Mouse (Mus musculus): ENCODE data around the gene Otc. TPM values are rescaled to one million over a fixed set of nuclear protein-coding genes. Genes with fewer than 3 reads are reported as not detected.

Otc gene
- polyA plus RNA-seq, 1 experiment from 2014 or later, result 28.9 TPM

GRCm38 (mm10) chrX:10268308-10268707 lies 16.2 kb downstream of the Otc start:
- Histone ChIP-seq H3K36me3 (no peaks in the 10 kb centered on the region), H3K27me3 (no peaks in the 10 kb centered on the region), H3K4me3 (replicated peaks) (no peak overlapping the region), H3K9me3 (replicated peaks) (no peaks in the 10 kb centered on the region), H3K4me1 (replicated peaks) (no peaks in the 10 kb centered on the region), H3K27ac (no peak overlapping the region), H3K9ac (no peak overlapping the region), H3K4me2 (no peak overlapping the region)
- WGBS (ENCODE audit: insufficient replicate concordance), result 63% methylated on average over 3 of the region's 3 CpGs
- DNase-seq, result no peak
- no peak for ATAC-seq (ENCODE audit: low read depth)

GRCm38 (mm10) chrX:10268761-10269437 lies 16.8 kb downstream of the Otc start:
- Histone ChIP-seq H3K9ac (no peak overlapping the region), H3K4me3 (replicated peaks) (no peak overlapping the region), H3K4me2 (no peak overlapping the region), H3K27ac (no peak overlapping the region), H3K4me1 (replicated peaks) (no peaks in the 10 kb centered on the region), H3K9me3 (replicated peaks) (no peaks in the 10 kb centered on the region), H3K36me3 (no peaks in the 10 kb centered on the region), H3K27me3 (no peaks in the 10 kb centered on the region)
- no peak for DNase-seq
- no peak for ATAC-seq (ENCODE audit: low read depth)
- WGBS (ENCODE audit: insufficient replicate concordance), result 82% methylated on average over 4 of the region's 4 CpGs

- Histone ChIP-seq H3K9me3 (replicated peaks) (no peaks in the 10 kb centered on the region), H3K4me2 (no peak overlapping the region), H3K4me1 (replicated peaks) (no peaks in the 10 kb centered on the region), H3K27ac (no peak overlapping the region), H3K27me3 (no peaks in the 10 kb centered on the region), H3K9ac (no peak overlapping the region), H3K4me3 (replicated peaks) (no peak overlapping the region), H3K36me3 (no peaks in the 10 kb centered on the region)
- DNase-seq (no peak), ATAC-seq (ENCODE audit: low read depth) (no peak)
- 75% methylated on average over 14 of the region's 14 CpGs for WGBS (ENCODE audit: insufficient replicate concordance)
Observed at GRCm38 (mm10) chrX:10297341-10297740, 45.2 kb downstream of the Otc start.

GRCm38 (mm10) chrX:10318176-10318575 lies 66.1 kb downstream of the Otc start:
- WGBS (ENCODE audit: insufficient replicate concordance), result 43% methylated on average over 4 of the region's 4 CpGs
- Histone ChIP-seq H3K27me3 (no peaks in the 10 kb centered on the region), H3K9ac (no peak overlapping the region), H3K4me3 (replicated peaks) (no peak overlapping the region), H3K9me3 (replicated peaks) (no peaks in the 10 kb centered on the region), H3K36me3 (no peaks in the 10 kb centered on the region), H3K4me2 (no peak overlapping the region), H3K27ac (no peak overlapping the region), H3K4me1 (replicated peaks) (no peaks in the 10 kb centered on the region)
- no peak for DNase-seq
- no peak for ATAC-seq (ENCODE audit: low read depth)

DNA sequence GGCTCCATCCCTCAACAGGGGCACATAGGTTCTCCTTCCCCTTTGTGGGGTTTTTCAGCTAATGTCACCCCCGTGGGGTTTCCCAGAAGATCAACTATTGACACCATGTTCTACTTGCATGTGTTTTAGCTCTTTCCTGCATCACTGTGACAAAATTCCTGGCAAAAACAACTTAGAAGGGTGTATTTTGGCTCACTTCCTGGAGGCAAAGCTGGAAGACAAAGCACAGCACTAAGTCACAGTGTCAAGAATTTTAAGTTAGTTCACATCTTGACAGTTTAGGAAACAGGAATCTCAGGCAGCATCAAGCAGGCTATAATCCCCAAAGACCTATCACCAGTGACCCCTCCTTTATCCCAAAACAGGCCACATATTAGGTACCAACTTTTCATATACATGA lies 78.1 kb downstream of the Otc start:
- H3K27ac ChIP-seq, result no peak overlapping the region
- no peak for ATAC-seq (ENCODE audit: low read depth)
- no peaks in the 10 kb centered on the region for H3K9me3 ChIP-seq (replicated peaks)
- H3K4me2 ChIP-seq, result no peak overlapping the region
- DNase-seq, result no peak
- H3K36me3 ChIP-seq, result no peaks in the 10 kb centered on the region
- 28% methylated on average over 1 of the region's 1 CpGs for WGBS (ENCODE audit: insufficient replicate concordance)
- H3K27me3 ChIP-seq, result no peaks in the 10 kb centered on the region
- no peaks in the 10 kb centered on the region for H3K4me1 ChIP-seq (replicated peaks)
- no peak overlapping the region for H3K4me3 ChIP-seq (replicated peaks)
- no peak overlapping the region for H3K9ac ChIP-seq

GRCm38 (mm10) chrX:10331749-10332148 lies 79.6 kb downstream of the Otc start:
- no peaks in the 10 kb centered on the region for H3K4me1 ChIP-seq (replicated peaks)
- no peaks in the 10 kb centered on the region for H3K36me3 ChIP-seq
- H3K4me2 ChIP-seq, result no peak overlapping the region
- no peak overlapping the region for H3K27ac ChIP-seq
- H3K27me3 ChIP-seq, result no peaks in the 10 kb centered on the region
- ATAC-seq (ENCODE audit: low read depth) (no peak), DNase-seq (no peak)
- WGBS (ENCODE audit: insufficient replicate concordance), result 38% methylated on average over 1 of the region's 1 CpGs
- H3K9me3 ChIP-seq (replicated peaks), result no peaks in the 10 kb centered on the region
- H3K4me3 ChIP-seq (replicated peaks), result no peak overlapping the region
- H3K9ac ChIP-seq, result no peak overlapping the region

GRCm38 (mm10) chrX:10336816-10337215 lies 84.7 kb downstream of the Otc start:
- Histone ChIP-seq H3K27ac (no peak overlapping the region), H3K4me1 (replicated peaks) (no peaks in the 10 kb centered on the region), H3K4me2 (no peak overlapping the region), H3K9ac (no peak overlapping the region), H3K4me3 (replicated peaks) (no peak overlapping the region), H3K27me3 (no peaks in the 10 kb centered on the region), H3K9me3 (replicated peaks) (no peaks in the 10 kb centered on the region), H3K36me3 (no peaks in the 10 kb centered on the region)
- WGBS (ENCODE audit: insufficient replicate concordance), result 44% methylated on average over 2 of the region's 2 CpGs
- ATAC-seq (ENCODE audit: low read depth), result no peak
- DNase-seq, result no peak

- Histone ChIP-seq H3K4me2 (no peak overlapping the region), H3K27me3 (no peaks in the 10 kb centered on the region), H3K36me3 (no peaks in the 10 kb centered on the region), H3K9me3 (replicated peaks) (no peaks in the 10 kb centered on the region), H3K4me3 (replicated peaks) (no peak overlapping the region), H3K4me1 (replicated peaks) (no peaks in the 10 kb centered on the region), H3K27ac (no peak overlapping the region), H3K9ac (no peak overlapping the region)
- WGBS (ENCODE audit: insufficient replicate concordance), result 38% methylated on average over 4 of the region's 4 CpGs
- DNase-seq (no peak), ATAC-seq (ENCODE audit: low read depth) (no peak)
Observed at GRCm38 (mm10) chrX:10355867-10356266, 103.8 kb downstream of the Otc start.

Other genes with a start within 250 kb of the Otc start
- gene Srpx, start 134.6 kb upstream of the Otc start, polyA plus RNA-seq (2015; fragmentation: Nextera tagmentation; extraction: Ambion mirVana), result 1.0 and 1.3 TPM in 2 replicates
- gene Rpgr, start 35.4 kb upstream of the Otc start, polyA plus RNA-seq (2015; fragmentation: Nextera tagmentation; extraction: Ambion mirVana), result 3.3 and 4.3 TPM in 2 replicates
- gene Tspan7, start 232.9 kb downstream of the Otc start, polyA plus RNA-seq (2015; fragmentation: Nextera tagmentation; extraction: Ambion mirVana), result 44.1 and 53.3 TPM in 2 replicates

Data from liver, embryonic 13.5 days (tissue).